Mouse (Mus musculus): Measurements from ENCODE around the gene Slc25a21. TPM values are rescaled to one million over a fixed set of nuclear protein-coding genes. Genes with fewer than 3 reads are reported as not detected.
"Not testable (repeated sequence)": the region's sequence is repeated elsewhere in the genome, so short reads cannot be mapped to it uniquely, and the experiment has no call there.

Gene Slc25a21
- total and polyA plus RNA-seq, 2 experiments, result 3.6 to 13.9 TPM

GRCm38 (mm10) chr12:57229703-57230102 is 32.4 kb upstream of the Slc25a21 start:
- Histone ChIP-seq H3K4me1 (ENCODE audit: control insufficient read depth, insufficient read depth, low read length) (peaks cover 4% of the 10 kb centered on the region; the same call in 1 of the 2 replicates), H3K79me2 (ENCODE audit: control insufficient read depth, insufficient read depth, low read length) (no peaks in the 10 kb centered on the region; the same call in 1 of the 2 replicates), H3K27me3 (ENCODE audit: control insufficient read depth, insufficient read depth, low read length) (no peaks in the 10 kb centered on the region), H3K36me3 (ENCODE audit: control insufficient read depth, insufficient read depth, low read length) (no peaks in the 10 kb centered on the region), H3K27ac (replicated peaks; ENCODE audit: insufficient read depth, low read depth, low read length) (peak overlapping the region; percentile 83), H3K9ac (ENCODE audit: low read depth, low read length) (peak overlapping the region; percentile 67; the same call in 1 of the 2 replicates), H3K4me3 (ENCODE audit: insufficient read depth, low read depth, low read length) (peak overlapping the region; percentile 60; the same call in 1 of the 2 replicates)
- no peak for DNase-seq (ENCODE audit: extremely low read depth, low read depth, low spot score)
- TF ChIP-seq POLR2A (IDR thresholded peaks at IDR 0.05; ENCODE audit: extremely low read depth, insufficient read depth, low read length) (no peak), CTCF (IDR thresholded peaks at IDR 0.05; ENCODE audit: low read depth, low read length) (no peak)
- 5% methylated on average over 4 of the region's 4 CpGs for whole genome bisulfite sequencing

DNA sequence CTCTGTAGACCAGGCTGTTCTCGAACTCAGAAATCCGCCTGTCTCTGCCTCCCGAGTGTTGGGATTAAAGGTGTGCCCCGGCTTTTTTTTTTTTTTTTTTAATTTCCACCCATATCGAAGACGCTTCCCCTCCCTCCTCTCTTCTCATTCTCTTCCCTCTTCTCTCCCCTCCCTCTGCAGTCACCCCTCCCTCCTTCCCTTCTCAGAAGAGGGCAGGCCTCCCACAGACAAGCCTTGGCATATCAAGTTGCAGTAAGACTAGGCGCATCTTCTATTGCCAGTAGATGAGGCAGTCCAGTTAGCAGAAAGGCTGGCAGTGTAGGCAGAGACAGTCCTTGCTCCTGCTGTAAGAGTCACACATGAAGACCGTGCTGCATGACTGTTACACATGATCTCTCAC is 30.5 kb upstream of the Slc25a21 start:
- Histone ChIP-seq H3K79me2 (ENCODE audit: control insufficient read depth, insufficient read depth, low read length) (no peaks in the 10 kb centered on the region; the same call in 1 of the 2 replicates), H3K27me3 (ENCODE audit: control insufficient read depth, insufficient read depth, low read length) (no peaks in the 10 kb centered on the region), H3K9ac (ENCODE audit: low read depth, low read length) (no peak overlapping the region), H3K36me3 (ENCODE audit: control insufficient read depth, insufficient read depth, low read length) (no peaks in the 10 kb centered on the region), H3K27ac (replicated peaks; ENCODE audit: insufficient read depth, low read depth, low read length) (no peak overlapping the region), H3K4me1 (ENCODE audit: control insufficient read depth, insufficient read depth, low read length) (peaks cover 4% of the 10 kb centered on the region; the same call in 1 of the 2 replicates), H3K4me3 (ENCODE audit: insufficient read depth, low read depth, low read length) (no peak overlapping the region)
- no peak for TF ChIP-seq POLR2A (IDR thresholded peaks at IDR 0.05; ENCODE audit: extremely low read depth, insufficient read depth, low read length)
- no peak for TF ChIP-seq CTCF (IDR thresholded peaks at IDR 0.05; ENCODE audit: low read depth, low read length)
- 93% methylated on average over 3 of the region's 8 CpGs for WGBS
- no peak for DNase-seq (ENCODE audit: extremely low read depth, low read depth, low spot score)

DNA sequence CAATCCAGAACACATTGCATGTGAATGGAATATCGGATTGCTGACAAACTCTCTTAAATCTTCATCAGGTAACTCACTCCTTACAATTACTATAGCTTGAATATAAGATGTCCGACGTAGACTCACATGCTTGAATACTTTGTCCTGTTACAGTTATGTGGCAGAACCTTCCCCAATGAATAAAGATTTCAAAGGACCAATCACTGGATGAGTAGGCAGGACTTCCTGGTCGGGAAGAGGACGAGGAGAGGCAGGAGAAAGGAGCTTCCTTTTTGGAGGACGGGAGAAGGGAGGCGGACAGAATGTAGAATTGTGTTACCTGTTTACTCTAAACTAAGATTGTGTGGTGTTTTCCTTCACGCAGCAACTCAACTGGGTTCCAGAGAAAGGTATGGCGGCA is 29.1 kb upstream of the Slc25a21 start:
- no peaks in the 10 kb centered on the region for H3K36me3 ChIP-seq (ENCODE audit: control insufficient read depth, insufficient read depth, low read length)
- WGBS, result 90% methylated on average over 9 of the region's 9 CpGs
- H3K27me3 ChIP-seq (ENCODE audit: control insufficient read depth, insufficient read depth, low read length), result no peaks in the 10 kb centered on the region
- no peak for TF ChIP-seq CTCF (IDR thresholded peaks at IDR 0.05; ENCODE audit: low read depth, low read length)
- TF ChIP-seq POLR2A (IDR thresholded peaks at IDR 0.05; ENCODE audit: extremely low read depth, insufficient read depth, low read length), result no peak
- no peak overlapping the region for H3K4me3 ChIP-seq (ENCODE audit: insufficient read depth, low read depth, low read length)
- peaks cover 2% of the 10 kb centered on the region; the same call in 1 of the 2 replicates for H3K4me1 ChIP-seq (ENCODE audit: control insufficient read depth, insufficient read depth, low read length)
- no peak for DNase-seq (ENCODE audit: extremely low read depth, low read depth, low spot score)
- H3K79me2 ChIP-seq (ENCODE audit: control insufficient read depth, insufficient read depth, low read length), result no peaks in the 10 kb centered on the region
- H3K9ac ChIP-seq (ENCODE audit: low read depth, low read length), result no peak overlapping the region
- H3K27ac ChIP-seq (replicated peaks; ENCODE audit: insufficient read depth, low read depth, low read length), result no peak overlapping the region

DNA sequence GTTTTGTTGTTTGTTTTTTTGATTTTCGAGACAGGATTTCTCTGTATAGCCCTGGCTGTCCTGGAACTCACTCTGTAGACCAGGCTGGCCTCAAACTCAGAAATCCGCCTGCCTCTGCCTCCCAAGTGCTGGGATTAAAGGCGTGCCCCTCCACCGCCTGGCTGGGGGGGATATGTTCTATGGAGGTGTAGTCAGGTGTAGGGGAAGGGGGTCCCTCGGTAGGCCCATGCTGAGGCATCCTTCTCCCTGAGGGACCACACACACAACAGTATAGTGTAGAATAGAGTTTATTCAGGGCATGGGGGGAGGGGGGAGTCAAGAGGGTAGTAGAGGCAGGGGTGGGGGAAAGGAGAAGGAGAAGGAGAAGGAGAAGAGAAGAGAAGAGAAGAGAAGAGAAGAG is 15.2 kb upstream of the Slc25a21 start:
- H3K36me3 ChIP-seq (ENCODE audit: control insufficient read depth, insufficient read depth, low read length); H3K27me3 ChIP-seq (ENCODE audit: control insufficient read depth, insufficient read depth, low read length); DNase-seq (ENCODE audit: extremely low read depth, low read depth, low spot score); H3K4me1 ChIP-seq (ENCODE audit: control insufficient read depth, insufficient read depth, low read length); H3K79me2 ChIP-seq (ENCODE audit: control insufficient read depth, insufficient read depth, low read length); H3K27ac ChIP-seq (replicated peaks; ENCODE audit: insufficient read depth, low read depth, low read length); H3K4me3 ChIP-seq (ENCODE audit: insufficient read depth, low read depth, low read length); H3K9ac ChIP-seq (ENCODE audit: low read depth, low read length): not testable (repeated sequence)
- WGBS, result 88% methylated on average over 5 of the region's 5 CpGs

GRCm38 (mm10) chr12:57211353-57212311 is 14.4 kb upstream of the Slc25a21 start:
- H3K4me1 ChIP-seq (ENCODE audit: control insufficient read depth, insufficient read depth, low read length), result peaks cover 4% of the 10 kb centered on the region; the same call in 1 of the 2 replicates
- 0 out of 2 replicates have a peak overlapping the region, but pooled peaks have one; percentile 18 for H3K27ac ChIP-seq (replicated peaks; ENCODE audit: insufficient read depth, low read depth, low read length)
- H3K9ac ChIP-seq (ENCODE audit: low read depth, low read length), result peak overlapping the region; percentile 69
- no peak for TF ChIP-seq POLR2A (IDR thresholded peaks at IDR 0.05; ENCODE audit: extremely low read depth, insufficient read depth, low read length)
- no peak for TF ChIP-seq CTCF (IDR thresholded peaks at IDR 0.05; ENCODE audit: low read depth, low read length)
- H3K27me3 ChIP-seq (ENCODE audit: control insufficient read depth, insufficient read depth, low read length), result no peaks in the 10 kb centered on the region
- peak overlapping the region; percentile 49 for H3K4me3 ChIP-seq (ENCODE audit: insufficient read depth, low read depth, low read length)
- H3K79me2 ChIP-seq (ENCODE audit: control insufficient read depth, insufficient read depth, low read length), result no peaks in the 10 kb centered on the region
- DNase-seq (ENCODE audit: extremely low read depth, low read depth, low spot score), result peak; percentile 48
- whole genome bisulfite sequencing, result 6% methylated on average over 30 of the region's 30 CpGs
- no peaks in the 10 kb centered on the region for H3K36me3 ChIP-seq (ENCODE audit: control insufficient read depth, insufficient read depth, low read length)
